In genomic region chr7:107573856-107574255, GRCm38 (mm10) we compare ENCODE assay signal across 1 mouse cellular context.
TF ChIP-seq lines count a peak whose summit lies in the region.

No protein-coding gene starts in this region.

TF ChIP-seq in CH12.LX, 34 proteins besides CTCF, POLR2A, EP300 and RAD21:
- TF ChIP-seq SMC3 (IDR thresholded peaks at IDR 0.05; ENCODE audit: low read depth, low read length) (peak; percentile 36), ELF1 (IDR thresholded peaks at IDR 0.05; ENCODE audit: low read depth, low read length) (no peak), ZC3H11A (IDR thresholded peaks at IDR 0.05; ENCODE audit: low read depth, low read length) (no peak), MXI1 (IDR thresholded peaks at IDR 0.05; ENCODE audit: low read depth, low read length) (no peak), MAX (IDR thresholded peaks at IDR 0.05; ENCODE audit: low read length) (no peak), MEF2A (IDR thresholded peaks at IDR 0.05; ENCODE audit: borderline replicate concordance, low read depth, low read length) (no peak), CHD2 (IDR thresholded peaks at IDR 0.05; ENCODE audit: low read length) (0 out of 2 replicates have a peak, but pooled peaks have one; percentile 9)
